Mouse (Mus musculus) lung, postnatal 36 days (tissue): Measurements from ENCODE around the gene Gm20897.
"Not testable (repeated sequence)": the region's sequence is repeated elsewhere in the genome, so short reads cannot be mapped to it uniquely, and the experiment has no call there.

Experiments
- DNase-seq: peaks from one replicate; pipeline ENCODE4 v3.0.0; 2022; ENCODE audit warnings: mixed read lengths

Gm20897 gene

DNA sequence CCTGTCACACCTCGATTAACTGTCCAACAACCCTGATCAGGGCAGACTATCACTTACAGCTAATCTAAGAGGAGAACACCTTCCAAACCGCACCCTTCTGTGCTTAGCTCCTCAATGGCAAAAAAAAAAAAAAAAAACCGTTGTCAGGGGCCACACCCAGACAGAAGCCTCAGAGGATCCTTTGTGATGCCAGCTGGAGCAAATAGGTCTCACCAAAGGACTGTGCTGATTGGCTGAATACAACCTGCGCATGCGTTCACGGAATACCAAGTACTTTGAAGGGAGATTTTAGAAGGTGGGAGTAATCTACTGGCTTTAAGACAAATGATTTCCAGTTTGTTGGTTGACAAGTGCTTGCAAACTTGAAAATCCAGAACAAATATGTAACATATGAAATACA, at the start of gene Gm20897:
Gene Gm20897, minus strand, starts transcription at position 101 of the 400 bp plus-strand sequence.
- DNase-seq, result not testable (repeated sequence)
